Mouse (Mus musculus): ENCODE results near the gene Tbx15.
A peak's percentile ranks its signal among the peaks of the same experiment; 100 is the strongest.

Gene Tbx15

GRCm38 (mm10) chr3:99248831-99249550 lies 8.8 kb downstream of the Tbx15 start:
- DNase-seq (ENCODE audit: low spot score) = peak; percentile 59

- DNase-seq (ENCODE audit: low spot score) = peak; percentile 38
These were observed 9.3 kb downstream of the Tbx15 start for GRCm38 (mm10) chr3:99249551-99249870.

GRCm38 (mm10) chr3:99249906-99250305 lies 9.7 kb downstream of the Tbx15 start:
- DNase-seq (ENCODE audit: low spot score) = peak; percentile 74

- DNase-seq (ENCODE audit: low spot score) = peak; percentile 39
These were observed 11.3 kb downstream of the Tbx15 start for GRCm38 (mm10) chr3:99251271-99252165.

GRCm38 (mm10) chr3:99252461-99253091 lies 12.4 kb downstream of the Tbx15 start:
- DNase-seq (ENCODE audit: low spot score) = peak; percentile 59

GRCm38 (mm10) chr3:99253092-99253488 lies 12.9 kb downstream of the Tbx15 start:
- peak; percentile 87 for DNase-seq (ENCODE audit: low spot score)

GRCm38 (mm10) chr3:99253497-99254451 lies 13.6 kb downstream of the Tbx15 start:
- peak; percentile 74 for DNase-seq (ENCODE audit: low spot score)

- peak; percentile 64 for DNase-seq (ENCODE audit: low spot score)
These were observed 14.5 kb downstream of the Tbx15 start for GRCm38 (mm10) chr3:99254559-99255151.

- DNase-seq (ENCODE audit: low spot score) = peak; percentile 59
These were observed 15.5 kb downstream of the Tbx15 start for GRCm38 (mm10) chr3:99255411-99256365.

GRCm38 (mm10) chr3:99256366-99256750 lies 16.2 kb downstream of the Tbx15 start:
- DNase-seq (ENCODE audit: low spot score) = no peak

- DNase-seq (ENCODE audit: low spot score) = peak; percentile 80
These were observed 16.6 kb downstream of the Tbx15 start for GRCm38 (mm10) chr3:99256766-99257165.

GRCm38 (mm10) chr3:99257586-99258577 lies 17.7 kb downstream of the Tbx15 start:
- DNase-seq (ENCODE audit: low spot score) = peak; percentile 43

- peak; percentile 63 for DNase-seq (ENCODE audit: low spot score)
These were observed 19.6 kb downstream of the Tbx15 start for GRCm38 (mm10) chr3:99259741-99260270.

- peak; percentile 33 for DNase-seq (ENCODE audit: low spot score)
These were observed 20.2 kb downstream of the Tbx15 start for GRCm38 (mm10) chr3:99260395-99260794.

GRCm38 (mm10) chr3:99261371-99261791 lies 21.2 kb downstream of the Tbx15 start:
- peak; percentile 62 for DNase-seq (ENCODE audit: low spot score)

- DNase-seq (ENCODE audit: low spot score) = peak; percentile 62
These were observed 21.8 kb downstream of the Tbx15 start for GRCm38 (mm10) chr3:99261986-99262385.

GRCm38 (mm10) chr3:99263471-99263903 lies 23.3 kb downstream of the Tbx15 start:
- DNase-seq (ENCODE audit: low spot score) = peak; percentile 28

GRCm38 (mm10) chr3:99264695-99265094 lies 24.5 kb downstream of the Tbx15 start:
- no peak for DNase-seq (ENCODE audit: low spot score)

All from embryo, embryonic 10.5 days (tissue).